Mouse (Mus musculus) cortical plate, adult 2 months (tissue): ENCODE results near the gene Txndc5. TPM values are rescaled to one million over a fixed set of nuclear protein-coding genes. Genes with fewer than 3 reads are reported as not detected.

ENCODE experiments used
- H3K27ac ChIP-seq: fragments of 200-500 bp; 2 replicates; pipeline ENCODE4 v1.5.1; 2012; ENCODE audit warnings: low read length, control low read depth, inconsistent platforms; ENCODE audit not compliant: insufficient read depth
- H3K4me1 ChIP-seq: fragments of 200-500 bp; 2 replicates; pipeline ENCODE4 v1.6.1; 2011; ENCODE audit warnings: low read length; ENCODE audit not compliant: control insufficient read depth, insufficient read depth
- H3K4me3 ChIP-seq: fragments of 200-500 bp; 2 replicates; pipeline ENCODE4 v1.5.1; 2011; ENCODE audit warnings: mild to moderate bottlenecking, low read length, control low read depth; ENCODE audit not compliant: insufficient read depth
- CTCF ChIP-seq: fragments of 200-500 bp; IDR thresholded peaks from 2 replicates; pipeline ENCODE4 v1.5.1; 2011; ENCODE audit warnings: mild to moderate bottlenecking, control low read depth, low read length; ENCODE audit not compliant: insufficient read depth; ENCODE audit errors: extremely low read depth
- POLR2A ChIP-seq: fragments of 200-500 bp; IDR thresholded peaks from 2 replicates; pipeline ENCODE4 v1.6.1; 2011; ENCODE audit warnings: mild to moderate bottlenecking, low read length, control low read depth; ENCODE audit not compliant: insufficient read depth; ENCODE audit errors: extremely low read depth
- polyA plus RNA-seq: library from polyadenylated mRNA; depleted of rRNA; stranded (reverse); fragments of >200 nt; gene quantifications from 2 replicates; pipeline ENCODE4 v1.2.3, GENCODE M21; 2012

Txndc5 gene
- polyA plus RNA-seq, 1 experiment: 38.9 TPM

GRCm38 (mm10) chr13:38527041-38527796 lies 1.4 kb downstream of the Txndc5 start:
- TF ChIP-seq POLR2A: no peak
- TF ChIP-seq CTCF: no peak
- Histone ChIP-seq H3K4me3 (peak overlapping the region; percentile 41), H3K27ac (no peak overlapping the region), H3K4me1 (peaks cover 5% of the 10 kb centered on the region)

DNA sequence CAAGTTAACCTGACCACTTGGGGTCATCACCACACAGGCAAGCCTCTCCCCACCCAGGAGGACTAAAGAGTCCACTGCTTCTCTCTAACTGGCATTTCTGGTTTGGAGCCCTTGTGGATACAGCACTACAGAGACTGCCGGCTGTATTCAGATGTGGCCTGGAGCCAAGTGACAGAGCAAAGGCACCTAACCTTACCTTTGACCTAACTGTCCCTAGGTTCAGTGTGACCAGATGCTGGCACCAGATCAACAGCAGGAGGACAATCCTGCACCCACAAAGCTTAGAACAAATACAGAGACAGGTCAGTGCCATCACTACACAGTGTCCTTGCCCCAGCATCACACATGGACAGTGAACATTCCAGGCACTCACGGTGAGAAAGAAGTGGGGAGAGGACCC lies 2.5 kb downstream of the Txndc5 start:
- H3K27ac ChIP-seq: no peak overlapping the region
- no peak for TF ChIP-seq POLR2A
- TF ChIP-seq CTCF: no peak
- H3K4me3 ChIP-seq: no peak overlapping the region
- H3K4me1 ChIP-seq: peaks cover 5% of the 10 kb centered on the region

GRCm38 (mm10) chr13:38525261-38525660 lies 3.4 kb downstream of the Txndc5 start:
- Histone ChIP-seq H3K4me3 (no peak overlapping the region), H3K4me1 (peaks cover 5% of the 10 kb centered on the region), H3K27ac (no peak overlapping the region)
- no peak for TF ChIP-seq POLR2A

GRCm38 (mm10) chr13:38523231-38523630 lies 5.4 kb downstream of the Txndc5 start:
- H3K4me1 ChIP-seq: peaks cover 2% of the 10 kb centered on the region
- no peak for TF ChIP-seq POLR2A
- TF ChIP-seq CTCF: no peak
- no peak overlapping the region for H3K4me3 ChIP-seq
- H3K27ac ChIP-seq: no peak overlapping the region

GRCm38 (mm10) chr13:38522056-38522654 lies 6.5 kb downstream of the Txndc5 start:
- Histone ChIP-seq H3K4me1 (peaks cover 2% of the 10 kb centered on the region), H3K4me3 (no peak overlapping the region), H3K27ac (no peak overlapping the region)
- no peak for TF ChIP-seq CTCF
- no peak for TF ChIP-seq POLR2A

- Histone ChIP-seq H3K4me3 (no peak overlapping the region), H3K27ac (no peak overlapping the region), H3K4me1 (no peaks in the 10 kb centered on the region)
- no peak for TF ChIP-seq POLR2A
- TF ChIP-seq CTCF: no peak
Measured at GRCm38 (mm10) chr13:38520299-38520698, 8.3 kb downstream of the Txndc5 start.

GRCm38 (mm10) chr13:38516582-38516981 lies 12.0 kb downstream of the Txndc5 start:
- TF ChIP-seq CTCF (no peak), POLR2A (no peak)
- no peak overlapping the region for H3K4me3 ChIP-seq
- H3K27ac ChIP-seq: no peak overlapping the region
- H3K4me1 ChIP-seq: no peaks in the 10 kb centered on the region

GRCm38 (mm10) chr13:38515845-38516244 lies 12.8 kb downstream of the Txndc5 start:
- H3K4me1 ChIP-seq: no peaks in the 10 kb centered on the region
- H3K4me3 ChIP-seq: no peak overlapping the region
- no peak overlapping the region for H3K27ac ChIP-seq
- TF ChIP-seq CTCF: no peak
- no peak for TF ChIP-seq POLR2A

DNA sequence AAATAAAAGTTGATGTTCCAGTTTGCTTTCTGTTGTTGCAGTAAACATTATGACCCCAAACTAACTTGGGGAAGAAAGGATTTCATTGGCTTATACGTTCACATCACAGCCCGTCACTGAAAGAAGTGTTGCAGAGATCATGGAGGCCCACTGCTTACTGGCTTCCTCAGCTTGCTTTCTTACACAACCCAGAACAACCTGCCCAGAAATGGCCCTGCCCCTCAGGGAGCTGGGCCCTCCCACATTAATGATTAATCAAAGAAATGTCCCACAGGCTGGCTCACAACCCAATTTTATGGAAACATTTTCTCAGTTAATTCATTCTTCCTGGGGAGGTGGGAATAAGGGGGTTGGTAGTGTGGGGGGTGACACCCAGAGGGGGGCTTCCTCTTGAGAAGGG lies 13.2 kb downstream of the Txndc5 start:
- TF ChIP-seq POLR2A (no peak), CTCF (no peak)
- no peak overlapping the region for H3K27ac ChIP-seq
- H3K4me3 ChIP-seq: no peak overlapping the region
- H3K4me1 ChIP-seq: no peaks in the 10 kb centered on the region

GRCm38 (mm10) chr13:38513921-38514320 lies 14.7 kb downstream of the Txndc5 start:
- TF ChIP-seq CTCF (no peak), POLR2A (no peak)
- H3K4me3 ChIP-seq: no peak overlapping the region
- no peaks in the 10 kb centered on the region for H3K4me1 ChIP-seq
- H3K27ac ChIP-seq: no peak overlapping the region
